Mouse (Mus musculus): ENCODE measurements at regions not wholly inside any gene's neighbourhood (a gene's known extent, or its start where the extent isn't known, plus 50 kb on each side); places are given as distances from the start of the nearest gene placed in this dataset.

- DNase-seq, result no peak
Observed at GRCm38 (mm10) chr13:60002098-60002497, 175.1 kb downstream of the Gas1 start.

- no peak for DNase-seq
Observed at GRCm38 (mm10) chr13:60001637-60002036, 175.5 kb downstream of the Gas1 start.

- DNase-seq, result no peak
Observed at GRCm38 (mm10) chr13:60000618-60001347, 176.4 kb downstream of the Gas1 start.

GRCm38 (mm10) chr13:59997431-59997830 lies 174.5 kb upstream of the Tut7 start:
- DNase-seq, result no peak

- no peak for DNase-seq
Observed at GRCm38 (mm10) chr13:59996146-59996814, 173.3 kb upstream of the Tut7 start.

GRCm38 (mm10) chr13:59992780-59993501 lies 170.0 kb upstream of the Tut7 start:
- no peak for DNase-seq

GRCm38 (mm10) chr13:59992346-59992745 lies 169.4 kb upstream of the Tut7 start:
- no peak for DNase-seq

- no peak for DNase-seq
Observed at GRCm38 (mm10) chr13:59990402-59991280, 167.7 kb upstream of the Tut7 start.

GRCm38 (mm10) chr13:59988393-59988965 lies 165.5 kb upstream of the Tut7 start:
- DNase-seq, result no peak

GRCm38 (mm10) chr13:59976425-59976824 lies 153.5 kb upstream of the Tut7 start:
- DNase-seq, result no peak

GRCm38 (mm10) chr13:59972093-59972427 lies 149.1 kb upstream of the Tut7 start:
- DNase-seq, result no peak

GRCm38 (mm10) chr13:59971231-59972092 lies 148.5 kb upstream of the Tut7 start:
- no peak for DNase-seq

GRCm38 (mm10) chr13:59970430-59970829 lies 147.5 kb upstream of the Tut7 start:
- DNase-seq, result no peak

GRCm38 (mm10) chr13:59969484-59969883 lies 146.5 kb upstream of the Tut7 start:
- no peak for DNase-seq

- DNase-seq, result no peak
Observed at GRCm38 (mm10) chr13:59968584-59969240, 145.8 kb upstream of the Tut7 start.

GRCm38 (mm10) chr13:59966535-59967255 lies 143.7 kb upstream of the Tut7 start:
- no peak for DNase-seq

- no peak for DNase-seq
Observed at GRCm38 (mm10) chr13:59964981-59965380, 142.0 kb upstream of the Tut7 start.

GRCm38 (mm10) chr13:59962676-59963664 lies 140.0 kb upstream of the Tut7 start:
- DNase-seq, result no peak

GRCm38 (mm10) chr13:59956441-59956840 lies 133.5 kb upstream of the Tut7 start:
- DNase-seq, result no peak
